Mouse (Mus musculus): Measurements from ENCODE around the gene Pdzd2.
A peak's percentile ranks its signal among the peaks of the same experiment; 100 is the strongest.

Gene Pdzd2

DNA sequence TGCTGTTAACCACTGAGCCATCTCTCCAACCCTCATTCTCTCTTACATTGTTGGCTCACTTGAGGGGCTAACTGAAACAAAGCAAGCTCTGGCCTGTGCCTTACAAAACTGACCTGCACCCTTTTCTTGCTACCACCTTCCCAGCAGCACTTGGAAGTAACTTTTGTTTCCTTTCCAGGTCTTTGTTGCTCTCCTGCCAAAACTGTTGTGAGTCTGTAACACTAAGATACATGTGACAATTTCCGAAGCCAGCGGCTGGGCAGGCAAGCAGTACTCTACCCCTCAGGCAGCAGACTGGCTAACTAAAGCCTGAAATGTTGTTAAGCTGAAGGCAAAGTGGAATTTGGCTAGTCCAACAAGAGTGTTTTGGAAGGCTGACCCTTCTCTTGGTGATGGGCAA is 251.4 kb downstream of the Pdzd2 start:
- DNase-seq (ENCODE audit: low read depth, low spot score): no peak

DNA sequence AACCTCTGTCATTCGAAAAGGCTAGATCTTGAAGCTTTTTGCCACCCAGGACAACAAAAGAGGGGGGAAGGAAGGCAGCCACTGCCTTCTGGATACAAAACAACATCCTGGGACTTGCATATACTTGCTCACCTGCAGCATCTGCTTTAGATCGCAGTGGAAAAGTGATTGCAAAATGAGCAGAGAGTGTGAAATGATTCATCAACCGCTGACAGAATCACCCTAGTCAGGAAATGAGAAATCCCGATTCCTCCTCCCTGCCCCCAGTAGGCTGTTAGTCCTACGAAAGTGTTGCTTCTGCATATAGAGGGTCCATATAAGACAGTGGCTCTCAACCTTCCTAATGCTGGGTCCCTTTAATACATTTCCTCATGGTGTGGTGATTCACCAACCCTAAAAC is 258.5 kb downstream of the Pdzd2 start:
- DNase-seq (ENCODE audit: low read depth, low spot score): peak; percentile 47

DNA sequence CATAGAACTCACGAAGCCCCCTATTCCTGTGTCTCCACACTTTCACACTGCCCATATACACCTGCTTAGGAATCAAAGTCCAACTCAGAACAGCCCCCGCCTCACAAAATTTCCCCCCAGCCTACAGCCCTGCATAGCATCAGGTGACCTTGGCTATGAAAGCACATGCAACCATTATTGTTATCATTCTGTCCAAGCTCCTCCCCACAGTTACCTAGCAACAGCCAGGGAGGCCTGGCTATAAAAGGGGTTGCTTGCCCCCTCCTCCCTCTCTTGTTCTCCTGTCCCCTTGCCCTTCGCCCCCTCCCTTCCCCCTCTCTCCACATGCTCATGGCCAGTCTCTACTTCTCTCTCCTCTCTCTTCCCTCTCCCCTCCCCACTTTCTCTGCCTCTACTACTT is 259.4 kb downstream of the Pdzd2 start:
- no peak for DNase-seq (ENCODE audit: low read depth, low spot score)

DNA sequence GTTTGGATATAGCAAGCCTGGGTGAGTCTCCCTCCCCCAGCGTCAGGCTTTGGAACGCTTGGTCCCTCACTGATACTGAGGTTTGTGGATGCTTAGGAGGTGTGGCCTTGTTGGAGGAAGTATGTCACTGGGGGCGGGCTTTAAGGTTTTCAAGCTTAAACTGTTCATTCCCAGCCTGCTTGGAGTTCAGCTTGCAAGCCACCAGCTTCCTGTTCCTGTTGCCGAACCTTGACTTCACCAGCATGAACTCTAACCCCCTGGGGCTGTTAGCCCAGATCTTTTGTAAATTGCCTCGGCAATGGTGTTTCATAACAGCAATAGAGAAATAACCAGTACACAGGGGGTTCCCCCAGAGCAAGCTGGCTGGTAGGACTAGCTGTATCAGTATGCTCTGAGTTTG is 260.4 kb downstream of the Pdzd2 start:
- peak; percentile 65 for DNase-seq (ENCODE audit: low read depth, low spot score)

DNA sequence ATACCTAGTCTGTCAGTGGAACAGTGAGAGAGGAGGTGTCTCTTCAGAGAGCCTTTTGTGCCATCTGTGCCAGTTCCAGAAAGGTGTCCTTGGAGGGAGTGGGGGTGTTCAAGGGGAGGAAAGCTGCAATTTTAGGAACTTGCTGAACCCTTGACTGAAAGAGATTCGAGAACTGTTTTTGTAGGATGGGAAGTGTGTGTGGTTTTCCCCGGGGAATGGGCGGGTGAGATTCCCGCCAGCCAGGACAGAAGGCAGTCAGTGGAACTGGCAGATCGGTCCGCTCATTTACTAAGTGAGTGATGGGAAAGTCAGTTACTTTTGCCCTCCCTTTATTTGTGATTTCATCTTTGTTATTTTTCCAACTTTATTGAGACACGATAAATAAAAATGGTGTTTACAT is 266.1 kb downstream of the Pdzd2 start:
- DNase-seq (ENCODE audit: low read depth, low spot score): peak; percentile 46

DNA sequence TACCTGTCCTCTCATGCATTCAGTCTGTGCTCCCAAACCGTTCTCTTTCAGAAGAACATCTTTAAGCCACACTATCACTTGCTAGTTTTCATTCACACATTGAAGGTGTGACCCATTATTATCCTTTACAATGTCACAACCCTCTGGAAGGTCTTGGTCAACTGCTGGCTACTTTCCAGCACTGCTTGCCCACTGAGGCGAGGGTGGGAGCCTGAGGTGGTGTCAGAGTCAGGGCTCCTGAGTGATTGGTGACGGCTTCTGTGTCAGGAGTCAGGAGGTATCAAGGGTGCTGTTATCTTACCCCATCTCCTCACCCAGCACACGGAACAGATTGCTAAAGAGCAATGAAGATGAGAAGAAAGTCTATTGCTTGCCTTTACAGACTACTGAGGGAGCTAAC is 267.1 kb downstream of the Pdzd2 start:
- DNase-seq (ENCODE audit: low read depth, low spot score): no peak

DNA sequence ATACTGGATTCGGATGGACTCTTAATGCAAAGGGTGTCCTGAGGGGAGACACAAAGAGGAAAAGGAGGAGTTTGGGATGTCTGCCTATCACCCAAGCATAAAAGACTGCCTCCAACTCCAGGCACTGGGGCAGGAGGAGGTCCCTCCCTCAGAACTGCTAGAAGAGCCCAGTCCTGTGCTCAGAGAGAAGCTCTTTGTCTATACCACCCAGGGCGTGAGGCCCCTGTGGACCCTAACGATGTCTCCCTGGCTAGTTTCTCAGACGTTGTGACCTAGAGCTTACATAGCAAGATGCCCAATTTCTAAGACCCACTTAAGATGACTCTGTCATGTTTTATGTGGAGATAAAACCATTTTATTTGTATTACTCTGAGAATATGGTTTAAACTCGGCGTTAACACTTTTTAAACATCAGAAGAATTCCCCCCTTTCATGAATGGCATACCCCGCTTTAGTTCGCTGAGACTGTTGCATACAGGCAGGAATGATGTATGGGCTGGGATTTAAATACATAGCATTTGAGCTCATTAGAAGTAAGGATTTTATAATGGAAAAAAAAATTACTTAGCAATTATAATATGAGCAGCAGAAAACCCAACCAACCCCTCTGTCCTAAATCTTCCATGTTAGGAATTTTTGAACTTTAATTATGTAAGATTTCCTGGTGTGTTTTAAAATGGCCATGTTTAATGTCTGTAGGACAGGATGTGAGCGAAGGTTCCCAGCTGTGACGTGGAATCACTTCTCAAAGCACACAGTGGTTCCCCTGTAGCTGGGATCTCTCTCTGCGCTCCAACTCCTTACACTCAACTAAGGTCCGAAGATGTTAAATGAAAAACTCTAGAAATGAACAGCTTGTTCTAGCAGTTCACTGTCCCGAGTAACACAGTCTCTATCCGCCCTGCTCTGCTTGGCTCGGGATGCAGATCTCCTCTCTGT is 268.6 kb downstream of the Pdzd2 start:
- DNase-seq (ENCODE audit: low read depth, low spot score): no peak

DNA sequence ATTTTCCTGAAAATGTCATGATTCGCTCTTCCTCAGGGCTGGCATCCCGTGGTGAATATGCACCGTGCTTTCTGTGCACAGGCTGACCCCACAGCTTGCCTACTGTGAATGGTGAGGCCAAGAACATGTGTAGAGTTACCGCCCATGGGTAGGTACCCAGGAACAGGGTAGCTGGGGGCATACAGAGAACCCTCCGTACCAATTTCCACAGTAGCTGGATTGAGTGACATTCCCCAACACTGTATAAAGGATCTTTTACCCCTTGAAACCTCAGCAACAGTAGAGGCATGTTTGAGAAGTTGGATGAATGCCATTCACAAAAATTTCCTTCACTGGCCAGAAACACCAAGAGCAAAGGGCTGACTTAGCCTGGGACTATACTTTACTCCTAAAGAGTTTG is 271.1 kb downstream of the Pdzd2 start:
- no peak for DNase-seq (ENCODE audit: low read depth, low spot score)

DNA sequence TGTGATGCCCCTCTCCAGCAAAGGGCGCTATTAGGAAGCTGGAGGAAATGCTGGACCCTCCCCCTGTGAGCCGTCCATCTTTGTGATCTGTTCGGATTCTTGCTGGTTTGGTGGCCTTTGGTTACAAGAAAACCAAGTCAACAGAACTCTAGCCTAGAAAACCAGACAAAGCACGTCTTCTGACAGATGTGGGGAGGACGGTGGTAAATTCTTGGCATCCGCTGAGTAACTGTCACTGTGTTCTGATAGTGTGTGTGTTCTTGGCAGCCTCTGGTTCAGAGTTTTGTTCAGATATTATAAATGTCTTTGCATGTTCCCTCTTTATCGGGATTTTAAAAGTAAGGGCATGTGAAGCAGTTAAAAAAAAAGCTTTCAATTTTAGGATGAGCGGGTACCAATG is 274.0 kb downstream of the Pdzd2 start:
- no peak for DNase-seq (ENCODE audit: low read depth, low spot score)

DNA sequence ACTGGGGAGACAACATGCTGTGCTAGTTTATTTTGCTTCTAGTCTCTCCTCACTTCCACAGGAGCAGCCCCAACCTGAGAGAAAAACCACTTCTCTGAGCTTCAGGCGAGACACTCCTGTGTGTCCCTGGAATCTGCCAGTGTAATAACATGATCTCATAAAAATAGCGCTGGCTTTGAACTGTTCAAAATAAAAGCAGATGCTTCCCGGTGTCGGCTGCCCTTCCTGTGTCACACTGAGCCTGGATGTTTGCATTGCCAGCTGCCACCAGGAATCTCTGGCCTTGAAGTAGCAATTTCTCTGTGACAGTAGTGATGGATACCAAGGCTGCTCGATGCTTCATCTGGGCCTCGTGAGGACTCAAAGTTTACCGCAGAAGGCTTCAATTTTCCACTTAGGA is 282.9 kb downstream of the Pdzd2 start:
- DNase-seq (ENCODE audit: low read depth, low spot score): peak; percentile 52

DNA sequence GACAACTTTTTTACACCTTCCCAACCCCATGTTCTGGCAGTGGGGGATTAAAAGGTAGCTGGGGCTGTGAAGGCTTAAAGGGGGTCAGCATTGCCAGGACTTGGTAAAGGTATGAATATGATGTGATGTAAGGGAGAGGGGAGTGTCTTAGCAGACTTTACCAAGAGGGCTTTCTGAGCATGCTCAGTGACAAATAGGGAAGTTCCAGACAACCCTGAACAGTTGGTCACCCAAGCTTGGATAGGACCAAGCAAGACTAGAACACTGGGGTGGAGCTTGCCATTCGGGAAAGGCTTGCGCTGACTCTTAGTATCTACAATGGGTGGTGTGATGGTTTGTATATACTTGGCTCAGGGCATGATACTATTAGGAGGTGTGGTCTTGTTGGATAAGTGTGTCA is 286.4 kb downstream of the Pdzd2 start:
- DNase-seq (ENCODE audit: low read depth, low spot score): no peak

DNA sequence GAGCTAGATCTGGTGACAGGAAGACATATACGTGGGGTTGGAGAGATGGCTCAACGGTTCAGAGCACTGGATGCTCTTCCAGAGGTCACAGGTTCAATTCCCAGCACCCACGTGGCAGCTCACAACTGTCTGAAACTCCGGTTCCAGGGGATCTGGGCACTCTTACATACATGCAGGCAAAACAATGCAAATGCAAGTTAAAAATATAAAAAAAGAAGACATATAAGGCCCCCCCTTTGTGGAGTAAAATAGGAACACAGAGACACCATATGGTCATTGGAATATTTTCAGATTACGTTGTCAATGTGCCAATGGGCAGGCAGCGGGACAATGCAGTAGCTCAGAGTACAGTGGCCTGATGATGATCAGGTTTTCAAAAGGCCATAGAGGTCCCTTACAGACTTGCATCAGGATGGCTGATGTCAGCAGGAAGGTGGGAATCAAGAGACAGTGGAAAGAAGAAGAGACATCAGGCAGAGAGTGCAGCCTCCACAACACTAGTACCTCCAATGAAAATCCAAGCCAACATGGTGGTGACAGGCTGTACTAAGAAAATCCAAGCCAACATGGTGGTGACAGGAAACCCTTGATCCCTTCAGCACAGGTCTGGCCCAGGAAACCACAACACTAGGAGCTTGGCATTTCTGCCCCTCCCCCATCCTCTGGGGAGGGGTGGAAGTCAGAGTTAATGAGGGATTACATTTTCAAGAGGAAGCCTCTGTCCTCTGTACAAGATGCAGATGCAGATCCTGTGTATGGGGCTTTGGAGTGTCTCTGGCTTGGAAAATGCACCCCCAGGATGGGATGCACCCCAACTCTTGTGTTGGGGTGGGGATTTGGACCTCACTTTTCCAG is 287.4 kb downstream of the Pdzd2 start:
- DNase-seq (ENCODE audit: low read depth, low spot score): peak; percentile 81

DNA sequence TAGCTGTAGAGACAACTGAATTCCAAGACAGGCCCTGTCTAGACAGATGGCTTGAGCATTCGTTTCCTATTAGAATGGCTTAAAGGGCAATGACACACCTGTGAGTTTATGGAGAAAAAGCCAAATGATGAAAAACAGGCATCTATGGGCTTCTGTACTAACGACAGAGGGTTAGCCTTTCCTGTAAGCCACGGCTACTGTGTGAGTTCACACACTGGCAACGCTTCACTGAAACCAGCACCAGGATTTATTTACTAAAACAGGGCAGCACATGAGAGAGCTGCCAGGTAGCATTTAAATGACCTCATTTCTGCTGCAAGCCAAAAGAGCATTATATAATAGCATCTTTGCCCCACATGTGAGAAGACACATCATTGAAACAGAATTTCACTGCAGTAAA is 288.3 kb downstream of the Pdzd2 start:
- DNase-seq (ENCODE audit: low read depth, low spot score): peak; percentile 93

DNA sequence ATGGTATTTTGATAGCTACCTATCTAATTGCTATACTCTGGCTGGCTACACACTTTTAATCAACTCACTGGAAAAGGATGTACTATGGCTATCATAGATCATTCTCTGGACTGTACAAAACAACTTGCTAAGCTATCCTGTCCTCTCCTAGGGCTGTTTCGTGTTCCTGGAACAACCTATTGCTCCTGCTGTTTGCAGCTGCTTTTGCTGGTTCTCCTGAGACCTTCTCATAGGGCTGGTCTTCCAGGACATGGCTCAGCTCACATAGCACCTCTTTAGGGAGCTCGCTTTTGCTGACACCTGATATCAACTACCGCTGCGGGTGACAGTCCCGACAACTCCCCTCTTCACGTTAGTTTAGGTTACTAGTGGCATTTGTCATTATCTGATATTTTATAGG is 288.9 kb downstream of the Pdzd2 start:
- DNase-seq (ENCODE audit: low read depth, low spot score): no peak

DNA sequence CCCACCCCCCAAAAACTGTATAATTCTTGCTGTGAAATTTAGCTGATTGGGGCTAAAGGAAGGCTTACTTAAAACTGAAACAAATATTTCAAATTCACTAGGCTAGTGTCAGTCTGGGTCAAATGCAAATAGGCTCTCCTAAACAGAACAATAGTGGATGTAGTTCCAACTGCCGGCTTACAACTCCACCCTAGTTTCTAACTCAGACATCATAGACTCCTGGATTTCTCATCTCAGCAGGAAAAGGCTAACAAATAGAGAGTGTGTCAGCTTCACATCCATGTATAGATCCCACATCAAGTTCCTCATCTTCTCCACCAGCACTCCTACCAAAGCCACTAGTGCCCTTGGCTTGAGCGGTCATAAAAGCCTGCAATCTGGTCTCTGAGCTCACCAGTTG is 290.4 kb downstream of the Pdzd2 start:
- DNase-seq (ENCODE audit: low read depth, low spot score): no peak

DNA sequence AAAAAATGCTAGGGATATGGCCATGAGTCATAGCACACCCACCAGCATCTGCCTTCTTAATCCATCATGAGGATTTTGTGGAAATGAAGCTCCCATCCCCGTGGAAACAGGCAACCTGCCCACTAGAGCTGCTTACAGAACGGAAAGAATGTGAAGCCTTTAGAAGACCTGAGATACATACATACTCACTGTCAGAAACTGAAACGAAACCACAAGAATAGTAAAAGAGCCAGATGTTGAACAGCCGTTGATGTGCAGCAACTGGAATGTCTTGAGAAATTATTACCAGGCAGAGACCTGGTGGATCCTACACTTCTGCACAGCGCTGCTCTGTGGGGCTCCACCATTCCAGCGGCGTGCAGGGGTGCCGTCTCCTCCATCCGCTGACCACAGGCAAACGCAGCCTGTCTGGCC is 292.7 kb downstream of the Pdzd2 start:
- DNase-seq (ENCODE audit: low read depth, low spot score): peak; percentile 90

DNA sequence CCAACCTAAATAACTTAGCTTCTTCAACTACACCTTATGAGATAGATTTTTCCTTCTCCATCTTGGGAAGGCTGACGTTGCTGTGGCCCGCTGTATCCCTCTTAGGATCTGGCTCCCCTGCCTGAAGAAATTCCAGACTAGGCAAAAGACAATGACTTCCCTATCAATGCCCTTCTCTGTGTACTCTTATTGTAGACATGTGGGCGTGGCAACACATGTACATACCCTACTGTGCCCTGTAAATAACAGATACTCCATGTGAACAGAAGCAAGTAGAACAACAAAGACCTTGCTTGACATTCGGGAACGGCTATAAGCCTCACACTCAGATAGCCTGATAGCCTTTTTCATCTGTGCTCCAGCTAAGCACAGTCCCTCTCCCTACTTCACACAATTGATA is 295.2 kb downstream of the Pdzd2 start:
- no peak for DNase-seq (ENCODE audit: low read depth, low spot score)

DNA sequence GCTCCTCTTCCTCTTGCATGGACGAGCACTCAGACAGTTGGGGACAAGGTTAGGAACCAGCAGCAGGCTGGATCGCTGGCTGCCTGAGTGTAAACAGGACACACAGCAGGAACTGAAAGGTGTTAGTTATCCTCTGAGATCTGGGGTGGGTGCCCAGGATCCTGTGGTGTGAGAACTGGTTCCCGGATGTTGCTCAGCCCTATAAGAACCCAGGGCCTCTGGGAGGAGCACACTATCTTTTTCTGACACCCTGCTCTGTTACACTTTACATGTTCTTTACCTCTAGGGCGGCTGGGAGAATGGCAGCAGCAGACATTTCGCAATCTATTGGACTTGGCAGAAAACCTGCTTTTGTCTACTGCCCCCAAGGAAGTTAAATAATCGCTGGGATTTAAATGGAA is 300.4 kb downstream of the Pdzd2 start:
- DNase-seq (ENCODE audit: low read depth, low spot score): peak; percentile 28

DNA sequence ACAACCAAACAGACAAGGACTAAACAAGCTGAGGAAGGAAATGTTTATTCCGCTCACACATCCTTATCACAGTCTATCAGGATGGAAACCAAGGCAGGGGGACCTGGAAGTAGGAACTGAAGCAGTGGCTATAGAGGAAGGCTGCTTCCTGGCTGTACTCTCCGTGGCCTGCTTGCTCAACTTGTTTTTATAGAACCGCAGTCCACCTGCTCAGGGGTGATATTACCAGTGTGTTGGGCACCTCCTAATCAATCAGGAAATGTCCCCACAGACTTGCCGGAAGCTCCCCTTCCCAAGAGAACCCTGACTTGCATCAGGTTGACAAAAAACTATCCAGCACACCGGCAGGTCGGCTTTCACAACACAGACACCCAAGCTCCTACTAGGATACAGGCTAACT is 301.0 kb downstream of the Pdzd2 start:
- DNase-seq (ENCODE audit: low read depth, low spot score): no peak

DNA sequence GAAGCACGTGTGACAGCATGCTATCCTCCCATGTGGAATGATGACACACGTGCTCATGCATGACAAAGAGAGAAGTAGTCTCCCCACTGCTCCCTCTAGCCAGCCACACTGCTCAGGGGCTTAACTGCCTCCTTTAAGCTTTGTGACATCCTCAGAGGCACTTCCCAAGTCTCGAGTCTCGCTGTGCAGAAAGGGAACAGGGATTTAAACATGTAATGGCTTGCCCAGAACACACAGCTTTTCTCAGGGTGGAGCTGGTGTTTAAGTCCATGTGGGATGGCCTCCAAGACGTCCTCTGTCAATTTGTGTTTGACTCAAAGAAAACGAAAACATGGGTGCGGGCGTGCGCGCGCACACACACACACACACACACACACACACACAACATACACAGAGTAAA is 301.6 kb downstream of the Pdzd2 start:
- DNase-seq (ENCODE audit: low read depth, low spot score): no peak

DNA sequence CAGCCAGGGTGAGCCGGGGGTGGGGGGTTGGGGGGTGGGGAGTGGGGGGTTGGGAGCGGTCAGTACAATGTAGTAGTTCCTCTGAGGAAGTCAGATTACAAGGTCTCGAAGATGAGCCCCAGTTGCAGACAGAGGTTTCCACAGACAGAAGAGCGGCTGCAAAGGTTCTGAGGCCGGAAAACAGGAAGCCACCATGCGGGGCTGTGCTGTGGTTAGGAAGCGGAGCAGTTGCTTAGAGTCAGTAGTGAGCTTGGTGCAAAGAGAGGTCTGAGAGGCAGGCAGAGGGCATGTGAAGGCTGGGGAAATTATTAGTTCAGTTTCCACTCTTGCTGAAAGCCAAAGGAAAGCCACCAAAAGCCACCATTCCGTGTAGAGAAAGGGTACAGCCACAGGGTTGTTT is 303.8 kb downstream of the Pdzd2 start:
- DNase-seq (ENCODE audit: low read depth, low spot score): no peak

DNA sequence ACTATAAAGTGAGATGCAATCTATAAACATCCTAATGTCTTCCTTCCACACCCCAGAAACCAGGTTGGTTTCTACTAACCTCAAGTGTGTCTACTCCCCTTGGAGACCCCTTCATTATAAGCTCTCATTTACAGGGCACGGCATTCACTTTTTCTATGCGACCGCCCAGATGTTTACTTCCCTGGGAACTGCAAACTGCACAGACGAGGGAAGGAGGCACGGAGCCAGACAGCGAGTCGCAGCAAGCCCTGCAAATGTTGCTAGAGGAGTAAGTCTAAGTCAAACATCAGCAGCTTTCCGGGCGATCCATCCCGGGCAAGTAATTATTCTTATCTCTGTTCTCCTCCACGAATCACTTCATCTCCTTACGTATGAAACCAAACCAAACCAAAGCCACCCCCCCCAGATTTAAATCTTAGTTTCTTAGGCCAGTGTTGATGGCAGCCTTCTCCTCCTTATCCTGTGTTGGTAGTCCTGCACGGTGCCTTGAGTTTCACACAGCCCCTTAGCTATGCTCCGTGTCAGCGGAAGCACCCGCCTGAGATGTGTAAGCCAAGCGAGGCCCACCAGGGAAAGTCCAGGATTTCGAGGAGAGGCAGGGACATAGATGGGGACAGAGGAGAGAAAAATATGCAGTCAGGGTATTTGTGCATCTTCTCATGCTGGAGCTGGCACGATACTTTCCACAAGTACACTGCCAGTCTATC is 305.7 kb downstream of the Pdzd2 start:
- peak; percentile 35 for DNase-seq (ENCODE audit: low read depth, low spot score)
